Mouse (Mus musculus) CH12.LX (cell line): ENCODE results near the gene 4931406P16Rik. TPM values are rescaled to one million over a fixed set of nuclear protein-coding genes. Genes with fewer than 3 reads are reported as not detected.

Source experiments
- DNase-seq: peaks from one replicate; pipeline ENCODE4 v3.0.0-alpha.2; 2013; ENCODE audit errors: extremely low read depth
- H3K27ac ChIP-seq: 2 replicates; pipeline ENCODE4 v1.5.1; 2012; ENCODE audit warnings: low read depth, mild to moderate bottlenecking, control low read depth, moderate library complexity; ENCODE audit not compliant: insufficient read depth
- H3K27me3 ChIP-seq: replicated peaks from 2 replicates; pipeline ENCODE3; 2012; ENCODE audit warnings: inconsistent platforms
- H3K36me3 ChIP-seq, 2 experiments: replicated peaks in 1 of 2; 2 replicates each; pipeline versions ENCODE3 to v1.6.1; 2012; ENCODE audit warnings: inconsistent platforms in 1 of 2, low read length in 1 of 2, mild to moderate bottlenecking in 1 of 2, mixed read lengths in 1 of 2, moderate library complexity in 1 of 2; ENCODE audit not compliant: control insufficient read depth in 1 of 2, insufficient read depth in 1 of 2
- H3K4me1 ChIP-seq, 2 experiments: 2 replicates each; pipeline ENCODE4 v1.6.1; 2012; ENCODE audit warnings: inconsistent platforms in 1 of 2, moderate library complexity in 1 of 2; ENCODE audit not compliant: insufficient read depth in 2 of 2, control insufficient read depth in 1 of 2
- H3K4me2 ChIP-seq: 2 replicates; pipeline ENCODE4 v1.6.1; 2012; ENCODE audit warnings: low read depth, mild to moderate bottlenecking, control low read depth; ENCODE audit not compliant: poor library complexity, insufficient read depth, severe bottlenecking
- H3K4me3 ChIP-seq, 3 experiments: fragments of 150-350 bp in 1 of 3; sonication (generic) in 1 of 3; replicated peaks in 1 of 3; 2 replicates each; pipeline versions ENCODE3 to v1.5.1; 2011 to 2012; ENCODE audit warnings: low read depth in 2 of 3, low read length in 2 of 3, mild to moderate bottlenecking in 2 of 3, moderate library complexity in 2 of 3, control low read depth in 1 of 3, improper control_type of control experiment in 1 of 3, inconsistent platforms in 1 of 3, mixed read lengths in 1 of 3; ENCODE audit not compliant: poor library complexity in 1 of 3
- H3K79me2 ChIP-seq: replicated peaks from 2 replicates; pipeline ENCODE4 v1.6.1; 2012; ENCODE audit warnings: mild to moderate bottlenecking, moderate library complexity; ENCODE audit not compliant: control insufficient read depth, poor library complexity, insufficient read depth, severe bottlenecking; ENCODE audit errors: extremely low read depth
- H3K9ac ChIP-seq: 2 replicates; pipeline ENCODE4 v1.6.1; 2012; ENCODE audit warnings: low read depth, mild to moderate bottlenecking, control low read depth, moderate library complexity; ENCODE audit not compliant: insufficient read depth
- H3K9me3 ChIP-seq: replicated peaks from 2 replicates; pipeline ENCODE3; 2012; ENCODE audit warnings: low read length, inconsistent platforms, mixed read lengths
- CHD1 ChIP-seq: IDR thresholded peaks from 2 replicates; pipeline ENCODE4 v1.6.1; 2012; ENCODE audit warnings: low read depth, low read length, improper control_type of control experiment, inconsistent platforms
- E2F4 ChIP-seq: IDR thresholded peaks from 2 replicates; pipeline ENCODE4 v1.6.1; 2011; ENCODE audit warnings: low read depth, low read length, improper control_type of control experiment; ENCODE audit not compliant: insufficient replicate concordance
- ELF1 ChIP-seq: IDR thresholded peaks from 2 replicates; pipeline ENCODE4 v1.6.1; 2014; ENCODE audit warnings: low read depth, mild to moderate bottlenecking, inconsistent platforms, low read length, improper control_type of control experiment
- EP300 ChIP-seq: IDR thresholded peaks from 2 replicates; pipeline ENCODE4 v1.6.1; 2011; ENCODE audit warnings: low read length, improper control_type of control experiment
- ETS1 ChIP-seq: conservative IDR thresholded peaks from 2 replicates; pipeline ENCODE4 v1.6.1; 2012; ENCODE audit warnings: low read depth, mild to moderate bottlenecking, inconsistent platforms, low read length, improper control_type of control experiment, moderate library complexity
- HCFC1 ChIP-seq: IDR thresholded peaks from 2 replicates; pipeline ENCODE4 v1.6.1; 2012; ENCODE audit warnings: low read depth, mild to moderate bottlenecking, inconsistent platforms, low read length, improper control_type of control experiment
- IRF4 ChIP-seq: IDR thresholded peaks from 2 replicates; pipeline ENCODE4 v1.6.1; 2014; ENCODE audit warnings: low read depth, mild to moderate bottlenecking, inconsistent platforms, low read length, improper control_type of control experiment
- JUN ChIP-seq: IDR thresholded peaks from 2 replicates; pipeline ENCODE4 v1.6.1; 2011; ENCODE audit warnings: low read depth, mild to moderate bottlenecking, low read length, improper control_type of control experiment, moderate library complexity; ENCODE audit not compliant: insufficient read depth
- MAX ChIP-seq: IDR thresholded peaks from 2 replicates; pipeline ENCODE4 v1.6.1; 2011; ENCODE audit warnings: low read length, improper control_type of control experiment
- MEF2A ChIP-seq: IDR thresholded peaks from 2 replicates; pipeline ENCODE4 v1.6.1; 2014; ENCODE audit warnings: low read depth, mild to moderate bottlenecking, inconsistent platforms, low read length, improper control_type of control experiment, borderline replicate concordance
- MYC ChIP-seq: IDR thresholded peaks from 2 replicates; pipeline ENCODE4 v1.6.1; 2011; ENCODE audit warnings: low read depth, mild to moderate bottlenecking, improper control_type of control experiment, low read length
- NELFE ChIP-seq: IDR thresholded peaks from 2 replicates; pipeline ENCODE4 v1.6.1; 2011; ENCODE audit warnings: low read depth, low read length, improper control_type of control experiment
- POLR2A ChIP-seq: IDR thresholded peaks from 2 replicates; pipeline ENCODE4 v1.6.1; 2011; ENCODE audit warnings: low read depth, mild to moderate bottlenecking, improper control_type of control experiment, low read length
- RCOR1 ChIP-seq: conservative IDR thresholded peaks from 2 replicates; pipeline ENCODE4 v1.6.1; 2012; ENCODE audit warnings: low read depth, mild to moderate bottlenecking, inconsistent platforms, low read length, improper control_type of control experiment
- SIN3A ChIP-seq: IDR thresholded peaks from 2 replicates; pipeline ENCODE4 v1.6.1; 2012; ENCODE audit warnings: low read length, improper control_type of control experiment, inconsistent platforms
- SMC3 ChIP-seq: IDR thresholded peaks from 2 replicates; pipeline ENCODE4 v1.6.1; 2011; ENCODE audit warnings: low read depth, low read length, improper control_type of control experiment
- TCF12 ChIP-seq: IDR thresholded peaks from 2 replicates; pipeline ENCODE4 v1.6.1; 2014; ENCODE audit warnings: low read depth, mild to moderate bottlenecking, inconsistent platforms, low read length, improper control_type of control experiment
- UBTF ChIP-seq: IDR thresholded peaks from 2 replicates; pipeline ENCODE4 v1.6.1; 2012; ENCODE audit warnings: low read depth, mild to moderate bottlenecking, inconsistent platforms, low read length, improper control_type of control experiment, moderate library complexity
- USF1 ChIP-seq: IDR thresholded peaks from 2 replicates; pipeline ENCODE4 v1.6.1; 2014; ENCODE audit warnings: low read depth, mild to moderate bottlenecking, inconsistent platforms, low read length, improper control_type of control experiment
- ZKSCAN1 ChIP-seq: IDR thresholded peaks from 2 replicates; pipeline ENCODE4 v1.6.1; 2012; ENCODE audit warnings: low read depth, inconsistent platforms, low read length, improper control_type of control experiment, borderline replicate concordance
- ZMIZ1 ChIP-seq: IDR thresholded peaks from 2 replicates; pipeline ENCODE4 v1.6.1; 2012; ENCODE audit warnings: low read depth, mild to moderate bottlenecking, inconsistent platforms, low read length, improper control_type of control experiment
- ZNF384 ChIP-seq: IDR thresholded peaks from 2 replicates; pipeline ENCODE4 v1.6.1; 2012; ENCODE audit warnings: low read depth, low read length, improper control_type of control experiment, inconsistent platforms
- dilution Hi-C: fragments of 300-500 bp; cut with MboI; formaldehyde crosslinking; loops from 2 replicates; pipeline ENCODE4 v1.14.3; 2020; ENCODE audit warnings: low sequenced_read_pairs; ENCODE audit not compliant: extremely low pct_unique_long_range_greater_than_20kb, extremely low pct_ligation_motif_present
- in situ Hi-C: fragments of 300-500 bp; cut with MboI; formaldehyde crosslinking; loops from 3 replicates; pipeline ENCODE4 v1.14.3; 2019; ENCODE audit warnings: low sequenced_read_pairs, low pct_ligation_motif_present, low pct_unique_long_range_greater_than_20kb, mixed read lengths
- polyA plus RNA-seq: library from polyadenylated mRNA; unstranded; fragments of >175 nt; gene quantifications from 2 replicates; pipeline ENCODE4 v1.2.1, GENCODE M21; 2012; ENCODE audit warnings: low read depth; ENCODE audit not compliant: insufficient read length
- total RNA-seq, 2 experiments: library from RNA; depleted of rRNA; stranded (reverse); fragments of 300-350 nt in 1 of 2; fragments of >200 nt in 1 of 2; gene quantifications; 2 replicates each; pipeline ENCODE4 v1.2.3; 2012 to 2014

4931406P16Rik gene
- total and polyA plus RNA-seq, 3 experiments, result 10.0 to 15.6 (median 11.7) TPM

DNA sequence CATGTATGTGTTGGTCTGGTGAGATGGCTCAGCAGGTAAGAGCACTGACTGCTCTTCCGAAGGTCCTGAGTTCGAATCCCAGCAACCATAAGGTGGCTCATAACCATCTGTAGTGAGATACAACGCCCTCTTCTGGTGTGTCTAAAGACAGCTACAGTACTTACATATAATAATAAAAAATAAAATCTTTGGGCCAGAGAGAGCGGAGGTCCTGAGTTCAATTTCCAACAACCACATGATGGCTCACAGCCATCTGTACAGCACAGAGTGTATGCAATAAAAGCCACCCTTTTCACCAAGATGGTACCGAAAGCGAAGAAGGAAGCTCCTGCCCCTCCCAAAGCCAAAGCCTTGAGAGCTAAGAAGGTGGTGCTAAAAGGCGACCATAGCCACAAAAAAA, 62.6 kb downstream of the 4931406P16Rik start, which contains the start of gene Gm6096:
Gene Gm6096 (plus strand): TSS at position 301 of the 400 bp plus-strand sequence.
- Histone ChIP-seq H3K36me3 (peaks cover 22 to 73% of the 10 kb centered on the region in 2 experiments), H3K4me3 (no peak within 1 kb of the TSS), H3K79me2 (no peaks in the 10 kb centered on the region), H3K9ac (no peak within 1 kb of the TSS), H3K4me2 (no peak within 1 kb of the TSS), H3K27ac (no peak within 1 kb of the TSS), H3K27me3 (no peaks in the 10 kb centered on the region), H3K9me3 (no peaks in the 10 kb centered on the region), H3K4me1 (peaks cover 0 to 13% of the 10 kb centered on the region in 2 experiments; a peak in 2 of 4 replicates)
- TF ChIP-seq SIN3A (no peak), TCF12 (no peak), ZNF384 (no peak), RCOR1 (no peak), ETS1 (no peak), MEF2A (no peak), USF1 (no peak), ZKSCAN1 (no peak), EP300 (no peak), ZMIZ1 (no peak), HCFC1 (no peak), MYC (no peak), NELFE (no peak), ELF1 (no peak), E2F4 (no peak), UBTF (no peak), IRF4 (no peak), POLR2A (no peak), MAX (no peak)
- in situ Hi-C loops (loop anchor here (10.0 to 25.0 kb wide), 2 partner anchors 94 to 412 kb away; partner anchors contain the start of gene Kctd15), dilution Hi-C loops (no loop called here)
- DNase-seq, result no peak

DNA sequence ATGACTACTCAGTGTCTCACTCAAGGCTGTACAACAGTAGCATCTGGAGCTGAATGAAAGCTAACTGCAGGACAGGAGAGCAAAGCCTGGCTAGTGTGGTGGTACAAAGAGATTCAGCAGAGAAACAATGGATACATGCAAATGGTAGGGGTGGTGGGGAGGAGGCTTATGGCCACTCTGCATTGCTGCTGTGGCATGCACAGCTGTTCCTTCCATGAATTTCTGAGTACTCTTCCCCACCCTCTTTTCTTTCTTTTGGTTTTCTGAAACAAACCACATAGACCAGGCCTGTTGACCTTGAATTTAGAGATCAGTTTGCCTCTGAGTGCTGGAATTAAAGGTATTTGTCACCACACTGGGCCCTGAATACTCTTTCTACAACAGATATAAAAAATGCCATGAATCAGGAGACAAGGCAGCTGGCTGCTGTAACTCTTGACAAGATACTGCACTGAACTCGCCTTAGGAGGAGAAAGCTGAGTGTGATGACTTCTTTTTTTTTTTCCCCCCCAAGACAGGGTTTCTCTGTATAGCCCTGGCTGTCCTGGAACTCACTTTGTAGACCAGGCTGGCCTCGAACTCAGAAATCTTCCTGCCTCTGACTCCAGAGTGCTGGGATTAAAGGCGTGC, 66.4 kb downstream of the 4931406P16Rik start:
- dilution Hi-C loops, result no loop called here
- H3K36me3 ChIP-seq, result peaks cover 30 to 77% of the 10 kb centered on the region in 2 experiments
- H3K27ac ChIP-seq, result no peak overlapping the region
- H3K79me2 ChIP-seq, result no peaks in the 10 kb centered on the region
- H3K4me3 ChIP-seq, result no peak overlapping the region
- H3K4me1 ChIP-seq, result no peaks in the 10 kb centered on the region; a peak in 1 of 4 replicates
- in situ Hi-C loops, result no loop called here
- H3K4me2 ChIP-seq, result no peak overlapping the region
- H3K9ac ChIP-seq, result no peak overlapping the region
- TF ChIP-seq CHD1, result no peak
- no peak for TF ChIP-seq SMC3
- TF ChIP-seq JUN, result no peak
- TF ChIP-seq ZMIZ1, result no peak
- no peak for DNase-seq
- H3K9me3 ChIP-seq, result no peaks in the 10 kb centered on the region
- no peaks in the 10 kb centered on the region for H3K27me3 ChIP-seq
